Mouse (Mus musculus) 3134 (cell line): Measurements from ENCODE around the gene Dlg5.
A peak's percentile ranks its signal among the peaks of the same experiment; 100 is the strongest.

ENCODE experiments used
- DNase-seq: peaks from one replicate; pipeline ENCODE4 v3.0.0-alpha.2; 2011; ENCODE audit warnings: low spot score; ENCODE audit not compliant: insufficient read length; ENCODE audit errors: extremely low read depth

The Dlg5 gene

GRCm38 (mm10) chr14:24245177-24246081 lies at the start of gene Dlg5:
TSS of gene Dlg5 (minus strand) at chr14:24245920.
- DNase-seq: peak; percentile 62

GRCm38 (mm10) chr14:24293631-24294030 lies 47.9 kb upstream of the Dlg5 start:
- no peak for DNase-seq

GRCm38 (mm10) chr14:24292914-24293313 lies 47.2 kb upstream of the Dlg5 start, which contains the start of gene E330034G19Rik:
TSS of gene E330034G19Rik (plus strand) at chr14:24293214.
- no peak for DNase-seq

- DNase-seq: no peak
Observed at GRCm38 (mm10) chr14:24290726-24291125, 45.0 kb upstream of the Dlg5 start.

- no peak for DNase-seq
Observed at GRCm38 (mm10) chr14:24286136-24286535, 40.4 kb upstream of the Dlg5 start.

- DNase-seq: no peak
Observed at GRCm38 (mm10) chr14:24282276-24282675, 36.6 kb upstream of the Dlg5 start.

- DNase-seq: no peak
Observed at GRCm38 (mm10) chr14:24281278-24281677, 35.6 kb upstream of the Dlg5 start.

- DNase-seq: no peak
Observed at GRCm38 (mm10) chr14:24275534-24275933, 29.8 kb upstream of the Dlg5 start.

- DNase-seq: peak; percentile 15
Observed at GRCm38 (mm10) chr14:24273575-24273974, 27.9 kb upstream of the Dlg5 start.

GRCm38 (mm10) chr14:24269571-24269970 lies 23.9 kb upstream of the Dlg5 start:
- peak; percentile 8 for DNase-seq

GRCm38 (mm10) chr14:24262915-24263314 lies 17.2 kb upstream of the Dlg5 start:
- no peak for DNase-seq

- DNase-seq: no peak
Observed at GRCm38 (mm10) chr14:24262382-24262781, 16.7 kb upstream of the Dlg5 start.

GRCm38 (mm10) chr14:24260391-24260790 lies 14.7 kb upstream of the Dlg5 start:
- no peak for DNase-seq

- no peak for DNase-seq
Observed at GRCm38 (mm10) chr14:24255956-24256355, 10.2 kb upstream of the Dlg5 start.

GRCm38 (mm10) chr14:24253611-24254202 lies 8.0 kb upstream of the Dlg5 start:
- DNase-seq: no peak

GRCm38 (mm10) chr14:24251326-24251725 lies 5.6 kb upstream of the Dlg5 start:
- DNase-seq: no peak

- DNase-seq: no peak
Observed at GRCm38 (mm10) chr14:24249926-24250325, 4.2 kb upstream of the Dlg5 start.

GRCm38 (mm10) chr14:24244330-24245176 lies 1.2 kb downstream of the Dlg5 start:
- DNase-seq: peak; percentile 33

- no peak for DNase-seq
Observed at GRCm38 (mm10) chr14:24242016-24242415, 3.7 kb downstream of the Dlg5 start.

- no peak for DNase-seq
Observed at GRCm38 (mm10) chr14:24240831-24241230, 4.9 kb downstream of the Dlg5 start.

- peak; percentile 37 for DNase-seq
Observed at GRCm38 (mm10) chr14:24239651-24240050, 6.1 kb downstream of the Dlg5 start.
